Mouse (Mus musculus): ENCODE data around the gene Gm20830. TPM values are rescaled to one million over a fixed set of nuclear protein-coding genes. Genes with fewer than 3 reads are reported as not detected.
"Not testable (repeated sequence)": the region's sequence is repeated elsewhere in the genome, so short reads cannot be mapped to it uniquely, and the experiment has no call there.

Gene Gm20830
- not detected in 2 replicates for polyA plus RNA-seq (2012; ENCODE audit: insufficient read depth, insufficient read length, missing spikeins)

DNA sequence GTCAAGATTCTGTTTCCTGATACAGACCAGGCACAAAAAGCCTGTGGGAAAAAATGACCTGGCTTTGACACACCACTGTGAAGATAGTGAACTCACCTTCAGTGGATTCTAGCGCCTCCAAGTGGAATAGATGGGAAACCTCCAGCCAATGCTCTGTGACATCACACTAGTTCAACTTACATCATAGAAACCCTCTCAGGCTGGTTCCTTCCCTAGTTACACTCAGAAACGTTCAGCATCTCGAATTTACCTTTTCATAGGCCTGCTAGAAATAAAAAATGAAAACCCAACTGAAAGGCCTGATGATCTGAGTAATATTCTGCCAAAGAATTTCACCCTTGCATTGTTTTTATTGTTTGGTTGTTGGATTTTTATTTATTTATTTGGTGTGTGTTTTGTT is at the start of gene Gm20830:
TSS of gene Gm20830 (minus strand) at position 101 of the 400 bp plus-strand sequence.
- not testable (repeated sequence) for H3K27ac ChIP-seq (ENCODE audit: insufficient read depth, low read depth, low read length); H3K4me3 ChIP-seq (ENCODE audit: insufficient read depth, low read length); H3K4me1 ChIP-seq (ENCODE audit: control insufficient read depth, insufficient read depth, low read length)

Other genes starting within 250 kb of the Gm20830 start
- gene Gm21719, start 235.4 kb downstream of the Gm20830 start, polyA plus RNA-seq (2012; ENCODE audit: insufficient read depth, insufficient read length, missing spikeins) = not detected in 2 replicates